Mouse (Mus musculus): ENCODE measurements around the gene Rbpj. TPM values are rescaled to one million over a fixed set of nuclear protein-coding genes. Genes with fewer than 3 reads are reported as not detected.

Gene Rbpj
- total RNA-seq, 4 experiments from 2014 or later = 37.6 to 53.7 (median 46.0) TPM

- no peak for DNase-seq
Observed at GRCm38 (mm10) chr5:53469098-53469776, 3.3 kb downstream of the Rbpj start.

DNA sequence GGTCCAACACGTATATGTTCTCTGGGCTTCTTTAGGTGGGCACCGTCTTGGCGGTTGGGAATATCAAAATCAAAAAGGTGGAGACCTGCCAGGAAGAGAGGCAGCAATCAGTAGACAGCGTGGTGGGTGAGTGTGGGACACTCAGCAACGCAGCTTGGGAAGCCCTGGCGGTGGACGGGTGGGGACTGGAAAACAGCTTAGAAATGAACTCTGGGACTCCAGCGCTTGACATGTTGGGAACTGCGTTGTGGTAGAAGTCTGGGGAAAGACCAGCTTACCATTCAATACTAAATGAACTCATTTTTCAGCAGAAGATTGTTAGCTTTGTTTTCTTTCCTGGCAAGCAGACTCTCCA, 3.8 kb downstream of the Rbpj start:
- DNase-seq = no peak

DNA sequence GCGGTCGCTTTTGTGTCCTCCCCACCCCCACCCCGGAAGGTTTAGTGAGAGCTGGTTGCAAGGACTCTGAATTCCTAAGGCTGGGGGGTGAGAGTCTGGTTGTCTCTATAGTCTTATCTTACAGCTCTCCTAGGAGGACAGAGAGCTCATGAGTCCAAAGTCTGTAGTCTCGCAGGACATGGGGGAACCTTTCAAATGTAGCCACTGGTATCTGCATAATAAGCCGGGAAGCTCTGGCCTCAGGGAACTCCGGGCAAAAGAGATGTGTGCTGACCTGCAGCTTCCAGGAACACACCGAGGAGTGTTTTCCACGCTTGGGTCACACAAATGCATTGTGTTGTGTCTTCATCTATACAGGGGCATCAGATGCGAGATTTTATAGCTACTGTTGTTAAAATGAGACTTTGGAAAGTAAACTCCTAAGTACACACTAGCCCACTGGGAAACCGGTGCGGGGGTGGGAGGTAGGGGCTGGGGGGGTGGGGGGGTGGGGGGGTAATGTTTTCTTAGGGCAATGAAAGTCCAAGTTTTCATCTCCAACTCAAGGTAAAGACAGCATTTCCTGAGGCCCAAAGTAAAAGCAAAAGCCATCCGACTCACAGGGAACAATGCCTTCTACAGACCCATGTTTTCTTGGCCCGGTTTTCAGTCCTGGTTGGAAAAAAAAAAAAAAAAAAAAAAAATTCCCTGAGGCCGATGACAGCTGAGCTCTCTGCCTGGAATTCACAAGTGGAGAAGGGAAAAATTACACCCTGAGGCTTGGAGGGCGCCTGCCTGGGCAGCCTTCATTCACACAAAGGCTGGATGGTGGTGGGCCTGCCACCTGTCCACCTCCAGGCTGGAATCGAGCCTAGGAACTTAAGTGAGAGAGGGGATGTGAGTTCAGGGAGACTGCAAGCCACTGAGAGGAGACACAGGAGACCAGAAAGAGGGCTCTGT, 4.5 kb downstream of the Rbpj start:
- no peak for DNase-seq

DNA sequence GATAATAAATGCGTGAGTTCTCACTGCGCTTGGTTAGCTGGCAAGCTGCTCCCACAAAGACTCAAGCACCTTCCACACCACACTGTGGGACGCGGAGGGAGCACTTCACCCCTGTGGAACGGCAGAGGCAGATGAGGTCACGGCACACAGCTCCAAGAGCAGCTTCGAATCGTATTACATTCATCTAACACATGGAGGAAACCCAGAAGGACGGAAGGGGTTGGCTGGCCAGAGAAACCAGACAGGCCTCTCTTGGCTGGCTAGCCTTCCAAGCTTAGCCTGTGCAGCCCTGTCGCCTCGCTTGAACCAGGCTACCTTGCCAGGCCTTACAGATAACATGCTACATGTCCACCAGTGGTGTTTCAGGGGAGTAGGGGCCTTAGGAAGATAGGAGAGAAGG, 6.5 kb downstream of the Rbpj start:
- no peak for DNase-seq

DNA sequence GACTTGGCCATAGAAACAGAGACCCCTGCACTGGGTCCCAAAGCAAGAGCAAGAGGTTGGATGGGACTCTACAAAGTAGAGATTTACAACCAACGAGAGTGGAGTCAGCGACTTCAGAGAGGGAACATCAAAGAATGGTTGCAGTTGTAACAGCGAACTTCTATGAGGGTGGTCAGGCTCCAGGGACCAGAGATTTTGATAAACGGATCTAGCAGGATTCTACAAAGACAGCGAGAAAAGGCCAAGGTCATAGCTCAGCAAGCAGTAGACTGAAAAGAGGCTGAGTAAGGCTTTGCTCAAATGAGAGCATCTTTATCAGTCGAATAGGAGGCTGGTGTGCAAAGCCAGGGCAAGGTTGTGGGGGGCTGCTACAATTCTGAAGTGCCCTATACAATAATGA, 13.2 kb downstream of the Rbpj start:
- DNase-seq = peak; percentile 40

- no peak for DNase-seq
Observed at GRCm38 (mm10) chr5:53479891-53480290, 13.9 kb downstream of the Rbpj start.

GRCm38 (mm10) chr5:53481021-53481420, 15.1 kb downstream of the Rbpj start:
- no peak for DNase-seq

DNA sequence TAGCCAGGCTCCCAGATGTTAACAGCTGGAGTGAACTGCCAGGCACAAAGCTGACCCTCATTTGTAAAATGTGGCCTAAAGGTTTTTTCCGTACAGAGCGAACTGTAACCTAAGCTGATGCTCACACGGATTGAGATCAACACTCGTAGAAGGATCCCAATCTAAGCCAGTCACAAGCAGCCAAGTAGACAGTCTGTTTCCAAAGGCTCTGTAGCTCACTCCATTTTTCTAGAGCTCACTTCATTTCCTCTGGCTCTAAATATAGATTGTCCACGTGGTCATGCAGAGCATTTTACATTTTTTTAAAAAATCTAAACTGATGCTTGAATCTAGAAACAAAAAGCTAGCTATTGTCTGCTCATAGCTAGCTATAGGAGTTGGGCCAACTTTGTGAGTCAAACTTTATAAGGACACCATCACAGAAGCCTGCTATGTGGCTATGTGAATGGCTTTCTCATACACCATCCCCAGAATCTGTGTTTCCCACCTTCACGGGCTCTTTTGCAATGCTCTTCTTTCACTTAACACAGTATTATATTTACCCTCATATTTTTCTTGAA, 19.2 kb downstream of the Rbpj start:
- DNase-seq = no peak

DNA sequence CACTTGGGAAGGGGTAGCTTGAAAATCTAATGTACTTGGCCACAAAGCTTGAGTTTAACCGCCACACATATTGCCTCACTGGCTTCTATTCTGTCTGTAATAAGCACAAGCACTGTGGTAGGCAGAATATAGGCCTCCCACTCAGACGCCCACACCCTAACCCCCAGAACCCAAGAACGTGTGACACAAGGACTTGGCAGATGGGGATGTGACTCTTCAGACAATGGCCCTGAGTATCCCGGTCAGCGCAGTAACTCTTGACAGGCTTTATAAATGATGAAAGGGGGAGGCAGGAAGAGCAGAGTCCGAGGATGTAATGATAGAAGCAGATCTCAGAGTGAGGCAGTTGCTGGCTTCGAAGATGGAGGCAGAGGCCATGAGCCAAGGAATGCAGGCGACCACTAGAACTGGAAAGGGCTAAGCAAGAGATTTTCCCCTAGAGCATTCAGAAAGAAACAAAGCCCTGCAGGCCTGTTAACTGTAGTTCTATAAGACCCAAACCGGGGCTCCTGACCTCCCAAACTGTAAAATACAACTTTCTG, 20.1 kb downstream of the Rbpj start:
- peak; percentile 35 for DNase-seq

DNA sequence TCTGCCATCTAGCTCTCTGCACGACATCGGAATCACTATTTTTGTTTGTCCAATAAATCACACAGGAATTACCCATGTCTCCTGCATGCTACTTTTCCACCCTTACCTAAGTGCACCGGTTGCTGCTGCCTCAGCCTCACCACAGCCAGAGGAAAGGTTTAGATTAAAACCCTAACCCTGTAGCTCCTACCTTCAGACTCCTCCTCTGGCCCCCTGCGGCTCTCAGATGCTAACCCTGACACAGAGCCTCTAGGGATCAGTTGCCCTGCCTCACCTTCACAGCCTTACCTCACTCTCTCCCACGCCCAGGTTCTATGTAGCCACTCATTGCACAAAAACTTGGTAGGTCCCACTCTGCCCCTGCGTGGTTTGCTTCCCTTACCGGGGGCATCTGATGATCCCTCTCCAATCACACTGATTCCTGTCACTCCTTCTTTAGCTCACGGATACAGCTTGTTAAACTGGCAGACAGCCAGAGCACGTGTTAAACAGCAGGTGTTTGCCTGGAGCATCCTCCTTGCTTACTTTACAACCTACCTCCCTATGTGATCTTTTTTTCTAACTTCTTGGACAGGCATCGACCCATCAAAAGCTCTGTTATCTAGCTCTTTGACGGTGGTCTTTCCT, 21.1 kb downstream of the Rbpj start:
- DNase-seq = no peak

GRCm38 (mm10) chr5:53490697-53491099, 24.7 kb downstream of the Rbpj start:
- peak; percentile 69 for DNase-seq

DNA sequence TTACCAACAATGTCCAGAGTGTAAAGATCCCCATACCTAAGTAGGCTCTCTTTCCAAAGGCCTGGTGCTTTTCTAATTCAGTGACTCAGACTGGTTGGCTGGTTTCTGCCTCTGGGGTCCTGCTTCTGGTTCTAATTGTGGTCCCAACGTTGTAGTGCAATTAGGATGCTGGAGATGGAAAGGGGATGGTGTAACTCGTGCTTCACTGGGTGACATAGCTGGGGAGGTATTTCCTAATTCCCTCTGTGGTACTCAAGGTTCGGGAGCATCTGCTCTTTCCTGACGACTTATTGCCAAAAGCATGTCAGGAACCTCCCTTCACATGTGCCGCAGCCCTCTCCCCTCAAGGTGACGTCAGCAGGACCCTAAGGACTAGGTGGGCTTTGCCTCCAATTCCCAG, 27.8 kb downstream of the Rbpj start:
- DNase-seq = no peak

DNA sequence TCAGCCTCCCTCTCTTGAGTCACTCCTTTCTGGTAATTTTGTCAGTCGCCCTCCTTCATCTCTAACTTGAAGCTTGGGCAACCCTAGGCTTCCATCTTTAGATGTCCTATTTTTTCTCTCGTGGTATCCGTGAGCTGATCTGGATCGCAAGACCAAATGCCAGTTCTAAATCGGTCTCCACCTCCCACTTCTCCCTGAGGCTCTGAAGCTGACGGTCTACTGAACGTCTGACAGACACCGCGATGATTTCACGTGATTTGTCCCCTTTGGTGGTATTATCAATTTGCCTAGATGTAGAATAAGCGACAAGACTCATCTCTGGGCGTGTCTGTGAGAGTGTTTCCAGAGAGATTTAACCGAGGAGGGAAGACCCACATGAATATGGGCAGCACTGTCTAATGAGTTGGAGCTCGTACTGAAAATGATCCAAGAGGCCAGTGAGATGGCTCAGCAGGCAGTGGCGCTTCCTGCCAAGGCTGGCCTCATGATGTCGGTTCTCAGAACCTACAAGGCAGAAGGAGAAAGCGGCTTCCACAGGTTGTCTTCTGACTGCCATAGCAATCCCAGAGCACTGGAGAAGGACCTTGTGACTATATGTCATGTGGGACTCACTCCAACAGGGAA, 28.7 kb downstream of the Rbpj start:
- DNase-seq = no peak

GRCm38 (mm10) chr5:53496846-53497549, 31.0 kb downstream of the Rbpj start:
- no peak for DNase-seq

- DNase-seq = no peak
Observed at GRCm38 (mm10) chr5:53499571-53499970, 33.6 kb downstream of the Rbpj start.

GRCm38 (mm10) chr5:53500509-53501145, 34.7 kb downstream of the Rbpj start:
- no peak for DNase-seq

- DNase-seq = no peak
Observed at GRCm38 (mm10) chr5:53503261-53503660, 37.3 kb downstream of the Rbpj start.

DNA sequence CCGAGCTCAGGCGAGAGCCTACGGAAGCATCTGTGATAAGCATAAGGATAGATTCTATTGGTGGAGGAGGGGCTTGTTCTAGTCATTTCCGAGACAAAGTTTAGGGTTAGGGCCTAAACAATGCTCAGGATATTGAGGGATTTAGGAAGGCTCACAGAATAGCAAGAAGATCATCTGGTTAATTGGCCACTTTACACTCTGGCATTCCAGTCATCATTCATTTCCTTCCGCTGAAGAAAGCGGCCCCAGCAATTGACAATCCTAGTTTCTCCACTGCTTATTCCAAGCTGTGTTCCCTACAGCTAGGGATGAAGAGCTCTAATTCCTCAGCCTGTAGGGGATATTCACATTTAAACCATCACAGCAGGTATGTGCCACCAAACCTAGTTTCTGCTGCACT, 39.8 kb downstream of the Rbpj start:
- DNase-seq = no peak

DNA sequence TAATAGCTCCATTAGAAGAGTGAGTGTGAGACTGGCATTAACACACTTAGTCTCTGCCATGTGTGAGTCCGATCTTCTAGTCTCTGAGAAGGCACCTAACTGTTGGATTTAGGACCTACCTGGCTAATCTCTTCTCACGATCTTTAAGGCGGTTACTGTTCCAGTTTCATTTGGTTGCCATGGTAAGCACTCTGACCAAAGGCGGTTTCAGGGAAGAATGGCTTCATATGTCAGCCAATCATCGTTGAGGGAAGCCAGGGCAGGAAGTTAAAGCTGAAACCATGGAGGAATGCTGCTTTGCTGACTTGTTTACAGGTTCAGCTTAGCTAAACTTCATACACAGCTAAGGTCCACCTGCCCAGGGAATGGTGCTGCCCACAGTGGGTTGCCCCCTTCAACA, 41.4 kb downstream of the Rbpj start:
- no peak for DNase-seq

- DNase-seq = peak; percentile 12
Observed at GRCm38 (mm10) chr5:53509465-53509864, 43.5 kb downstream of the Rbpj start.

GRCm38 (mm10) chr5:53509927-53510326, 44.0 kb downstream of the Rbpj start:
- no peak for DNase-seq
